Mouse (Mus musculus) common myeloid progenitor, adult 5-6 weeks (primary cell): ENCODE measurements around the gene Vmn1r87. TPM values are rescaled to one million over a fixed set of nuclear protein-coding genes. Genes with fewer than 3 reads are reported as not detected.

ENCODE experiments used
- ATAC-seq: replicated peaks from 2 replicates; pipeline ENCODE4 v1.8.0; 2016; ENCODE audit warnings: low read depth, mild to moderate bottlenecking, moderate TSS enrichment, inconsistent platforms; ENCODE audit not compliant: poor library complexity, severe bottlenecking
- total RNA-seq: library from RNA; stranded (forward); fragments of 200-1000, 187-1606 nt; gene quantifications from 2 replicates; pipeline ENCODE4 v1.2.3, GENCODE M21; 2017

Gene Vmn1r87
- total RNA-seq: not detected in 2 replicates

DNA sequence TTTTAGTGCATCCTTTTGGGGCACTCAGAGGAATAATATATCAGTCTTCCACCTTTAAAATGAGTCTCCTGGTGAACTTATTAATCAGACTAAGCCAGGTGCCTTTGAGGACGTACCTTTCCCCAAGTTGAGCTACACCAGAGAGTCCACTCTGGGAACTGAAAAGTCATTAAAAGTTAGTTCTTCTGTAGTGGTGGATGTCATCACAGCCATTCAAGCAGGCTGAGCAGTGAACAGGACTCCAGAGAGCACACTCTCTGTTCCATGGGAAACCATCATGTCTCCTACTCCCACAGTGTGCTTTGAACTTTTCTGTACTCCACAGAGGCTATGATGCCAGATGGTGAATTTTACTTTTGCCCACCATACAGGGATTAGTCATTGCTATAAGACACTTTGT, at the start of gene Vmn1r87:
Gene Vmn1r87 (minus strand): TSS at position 101 of the 400 bp plus-strand sequence.
- no peak for ATAC-seq

DNA sequence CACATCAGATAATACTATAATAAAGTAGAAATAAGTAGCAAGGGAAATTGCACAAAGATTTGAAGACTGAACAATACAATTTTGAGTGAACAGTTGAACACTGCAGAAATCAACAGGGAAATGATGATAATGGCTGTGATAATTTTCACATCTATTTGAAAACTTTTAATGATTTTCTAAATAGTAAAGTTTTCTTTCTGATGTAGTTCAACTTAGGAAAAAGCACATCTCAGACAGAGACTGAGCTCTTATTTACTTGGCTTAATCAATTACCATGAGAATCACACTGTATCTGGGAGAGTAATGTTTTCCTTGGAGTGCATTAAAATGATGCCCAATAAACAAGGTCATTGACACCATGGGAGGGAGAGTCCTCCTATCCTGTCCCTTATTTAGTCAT, 19.3 kb upstream of the Vmn1r87 start, which contains the start of gene Vmn1r88:
Gene Vmn1r88 (plus strand): TSS at position 301 of the 400 bp plus-strand sequence.
- ATAC-seq: no peak

DNA sequence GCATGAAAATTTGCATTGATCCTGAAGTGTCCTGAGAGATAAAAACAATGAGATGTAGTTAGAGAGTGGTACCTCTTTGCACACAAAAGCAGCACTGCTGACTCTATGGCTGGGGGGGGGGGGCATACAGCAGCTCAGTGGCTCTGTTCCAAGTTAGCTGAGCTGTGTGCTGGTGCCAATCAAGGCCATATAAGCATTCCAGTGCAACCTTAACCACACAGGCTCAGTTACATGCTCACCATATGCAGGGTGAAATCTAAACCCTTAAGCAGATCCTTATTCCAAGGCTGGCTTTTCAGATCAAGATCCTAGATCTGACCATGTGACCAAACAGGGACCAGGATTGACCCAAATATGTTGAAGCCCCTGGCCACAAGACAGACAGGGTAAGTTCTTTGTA, 2.6 kb downstream of the Vmn1r87 start:
- ATAC-seq: no peak

DNA sequence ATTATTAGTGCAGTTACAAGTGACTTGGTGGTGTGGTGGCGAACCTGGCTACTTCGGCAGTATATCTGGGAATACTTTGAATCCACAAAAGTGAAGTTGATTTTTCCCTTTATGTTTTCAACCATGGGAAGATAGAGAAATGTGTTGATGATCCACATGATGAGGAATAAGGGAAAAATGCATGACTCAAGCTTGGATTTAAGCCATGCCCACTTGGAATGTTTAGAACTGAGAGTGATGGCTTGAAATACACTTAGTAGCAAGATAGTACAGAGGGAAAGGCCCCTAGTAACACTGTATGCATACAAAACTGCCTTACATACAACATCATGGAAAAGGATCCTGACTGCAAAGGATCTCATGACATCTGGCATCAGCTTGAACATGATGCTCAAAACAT, 8.1 kb downstream of the Vmn1r87 start:
- ATAC-seq: no peak

DNA sequence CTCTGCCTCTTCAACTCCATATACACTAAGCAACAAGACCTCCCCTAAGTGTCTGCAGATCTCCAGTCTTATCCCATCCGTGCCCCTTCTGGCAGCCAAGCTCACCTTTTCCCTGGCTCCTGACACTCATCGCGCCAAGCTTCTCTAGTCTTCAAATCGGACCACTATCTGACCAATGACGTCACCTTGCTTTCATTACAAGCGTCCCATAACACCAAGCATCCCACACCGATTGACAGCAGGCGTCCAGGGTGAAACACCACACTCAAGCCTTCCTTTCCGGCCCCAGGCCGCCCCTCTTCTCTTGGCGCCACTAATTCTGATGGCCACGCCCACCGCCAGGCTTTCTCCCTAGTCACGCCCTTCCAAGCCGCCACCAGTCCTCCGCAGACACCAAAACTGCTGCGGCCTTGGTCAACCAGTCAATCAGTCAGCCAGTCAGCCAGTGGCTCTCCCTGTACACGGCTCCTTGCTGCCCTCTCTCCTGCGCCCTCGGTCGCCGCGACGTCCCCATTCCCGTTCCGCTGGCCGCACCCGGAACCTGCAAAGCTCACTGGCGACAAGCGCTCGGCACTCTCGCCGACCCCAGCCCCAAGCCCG, 16.3 kb downstream of the Vmn1r87 start:
- peak; percentile 99 for ATAC-seq

DNA sequence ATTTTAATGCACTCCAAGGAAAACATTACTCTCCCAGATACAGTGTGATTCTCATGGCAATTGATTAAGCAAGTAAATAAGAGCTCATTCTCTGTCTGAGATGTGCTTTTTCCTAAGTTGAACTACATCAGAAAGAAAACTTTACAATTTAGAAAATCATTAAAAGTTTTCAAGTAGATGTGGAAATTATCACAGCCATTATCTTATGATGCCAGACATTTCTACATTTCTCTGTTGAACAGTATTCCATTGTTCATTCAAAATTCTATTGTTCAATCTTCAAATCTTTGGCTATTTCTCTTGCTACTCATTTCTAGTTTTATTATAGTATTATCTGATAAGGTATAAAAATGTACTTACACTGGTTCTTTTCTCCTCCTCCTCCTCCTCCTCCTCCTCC, 20.1 kb downstream of the Vmn1r87 start, which contains the start of gene Vmn1r86:
Gene Vmn1r86 (minus strand): TSS at position 101 of the 400 bp plus-strand sequence.
- no peak for ATAC-seq

DNA sequence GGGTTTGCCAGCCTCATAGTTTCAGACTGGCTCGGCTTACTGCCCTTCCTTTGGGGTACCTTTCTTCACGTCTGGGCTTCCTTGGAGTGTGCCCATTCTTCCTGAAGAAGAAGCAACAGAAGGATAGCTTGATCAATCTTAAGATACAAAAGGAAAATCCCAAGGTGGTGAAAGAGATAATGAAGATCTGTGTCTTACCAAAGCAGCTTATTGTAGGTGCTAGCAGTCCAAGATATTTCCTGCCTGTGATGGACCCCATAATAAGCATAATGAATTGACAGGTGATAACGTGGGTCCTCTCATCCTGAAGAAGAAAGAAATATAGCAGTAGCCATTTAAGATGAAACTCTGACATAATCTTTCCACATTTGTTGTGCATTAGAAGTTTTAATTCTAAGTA, 44.9 kb downstream of the Vmn1r87 start, which contains the start of gene Vmn1r85:
Gene Vmn1r85 (minus strand): TSS at position 101 of the 400 bp plus-strand sequence.
- ATAC-seq: no peak

Other genes starting within 250 kb of the Vmn1r87 start
- gene Zscan22, start 242.3 kb downstream of the Vmn1r87 start, total RNA-seq: 5.8 and 9.8 TPM in 2 replicates
- 1,289 and 2,367 TPM in 2 replicates for gene Rps5, start 217.9 kb downstream of the Vmn1r87 start, total RNA-seq
- gene Rnf225, start 212.7 kb downstream of the Vmn1r87 start, total RNA-seq: 0.24 and 0.55 TPM in 2 replicates
- gene Zfp324, start 174.3 kb downstream of the Vmn1r87 start, total RNA-seq: 6.7 and 8.0 TPM in 2 replicates
- 3.7 and 3.8 TPM in 2 replicates for gene Zfp446, start 162.3 kb downstream of the Vmn1r87 start, total RNA-seq
- gene Slc27a5, start 142.0 kb downstream of the Vmn1r87 start, total RNA-seq: not detected in 2 replicates
- 481 and 549 TPM in 2 replicates for gene Trim28, start 141.0 kb downstream of the Vmn1r87 start, total RNA-seq
- 9.7 and 9.8 TPM in 2 replicates for gene Zbtb45, start 130.1 kb downstream of the Vmn1r87 start, total RNA-seq
- 147 and 158 TPM in 2 replicates for gene Chmp2a, start 105.3 kb downstream of the Vmn1r87 start, total RNA-seq
- gene Ube2m, start 101.9 kb downstream of the Vmn1r87 start, total RNA-seq: 97.7 and 99.2 TPM in 2 replicates
- 0.87 and 1.3 TPM in 2 replicates for gene Mzf1, start 85.4 kb downstream of the Vmn1r87 start, total RNA-seq
- gene Vmn1r85, start 45.0 kb downstream of the Vmn1r87 start, total RNA-seq: not detected in 2 replicates
- not detected in 2 replicates for gene Vmn1r86, start 20.2 kb downstream of the Vmn1r87 start, total RNA-seq
- under 0.01 TPM in 1 of 2 replicates, not detected in the other for gene Vmn1r88, start 19.4 kb upstream of the Vmn1r87 start, total RNA-seq
- not detected in 2 replicates for gene Vmn1r89, start 72.9 kb upstream of the Vmn1r87 start, total RNA-seq
- 94.5 and 102 TPM in 2 replicates for gene Lig1, start 137.1 kb upstream of the Vmn1r87 start, total RNA-seq
- 4.8 and 6.9 TPM in 2 replicates for gene Zswim9, start 138.6 kb upstream of the Vmn1r87 start, total RNA-seq
- 4.0 and 4.7 TPM in 2 replicates for gene Pla2g4c, start 184.5 kb upstream of the Vmn1r87 start, total RNA-seq